Mouse (Mus musculus) brain, embryonic 14.5 days (tissue): ENCODE data around the gene Atg4a-ps.

ENCODE experiments used
- CTCF ChIP-seq: fragments of 200-500 bp; IDR thresholded peaks from 2 replicates; pipeline ENCODE4 v1.5.1; 2012; ENCODE audit warnings: inconsistent platforms, mild to moderate bottlenecking, moderate library complexity, borderline replicate concordance; ENCODE audit not compliant: insufficient read depth, insufficient read length; ENCODE audit errors: extremely low read depth
- POLR2A ChIP-seq: fragments of 200-500 bp; IDR thresholded peaks from 2 replicates; pipeline ENCODE4 v1.6.1; 2012; ENCODE audit warnings: mild to moderate bottlenecking, inconsistent platforms, borderline replicate concordance; ENCODE audit not compliant: poor library complexity, insufficient read depth, insufficient read length, severe bottlenecking; ENCODE audit errors: extremely low read depth

DNA sequence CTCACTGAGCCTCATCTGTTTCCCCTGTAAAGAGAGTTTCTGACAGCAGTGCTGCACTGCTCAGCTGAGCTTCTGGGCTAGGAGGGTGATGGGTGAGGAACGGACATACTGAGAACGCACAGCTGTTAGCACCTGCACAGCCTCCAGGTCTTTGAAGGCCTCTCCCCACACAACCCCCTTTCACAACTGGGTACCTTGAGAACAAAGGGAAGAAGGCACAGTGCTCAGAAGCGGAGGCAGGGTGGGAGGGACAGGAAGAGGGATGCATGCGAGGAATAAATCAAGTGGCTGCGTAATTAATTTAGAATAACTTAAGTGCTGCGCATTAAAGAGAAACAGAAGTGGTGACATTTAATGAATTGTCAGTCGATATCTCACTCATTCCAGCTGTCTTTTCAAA lies 4.6 kb downstream of the Atg4a-ps start:
- TF ChIP-seq POLR2A (no peak), CTCF (no peak)
